ENCODE assay signal across 9 mouse cellular contexts in the genomic region with DNA sequence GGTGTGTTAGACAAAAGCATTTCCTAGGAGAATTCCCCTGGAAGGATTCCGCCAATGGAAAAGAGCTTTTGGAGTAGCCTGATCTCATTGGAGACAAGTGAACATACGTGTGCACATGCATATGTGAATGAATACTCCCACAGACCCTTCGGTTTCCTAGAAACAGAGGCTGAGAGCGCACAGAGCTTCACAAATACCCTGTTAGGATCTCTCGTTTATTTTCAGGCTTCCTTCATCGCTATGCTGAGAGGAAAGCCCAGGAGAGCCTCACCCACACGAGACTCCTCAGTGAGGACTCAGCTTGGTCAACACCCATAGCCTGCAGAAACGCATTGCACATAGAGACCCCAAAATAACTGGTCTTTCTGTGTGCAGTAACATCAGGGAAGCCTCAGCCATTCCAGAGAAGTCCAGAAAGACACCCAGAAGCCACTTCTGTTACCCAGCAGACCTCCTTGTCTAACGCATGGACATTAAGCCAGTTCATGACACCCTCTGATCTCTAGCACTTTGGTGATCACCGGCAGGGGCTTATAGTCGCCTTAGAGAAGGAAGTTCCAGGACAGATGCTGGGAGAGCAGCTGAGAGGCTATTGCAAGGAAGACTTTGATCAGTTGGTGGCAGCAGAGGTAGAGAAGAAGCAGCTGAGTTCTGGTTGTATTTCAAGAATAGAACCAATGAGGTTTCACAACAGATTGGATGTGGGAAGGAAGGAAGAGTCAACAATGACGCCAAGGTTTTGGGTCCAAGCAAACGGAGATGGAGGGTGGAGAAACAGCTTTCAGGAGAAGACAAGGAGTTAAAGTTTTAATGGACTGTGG. TPM values are rescaled to one million over a fixed set of nuclear protein-coding genes. Genes with fewer than 3 reads are reported as not detected.
DNase-seq lines count a peak whose midpoint lies in the region; ATAC-seq and TF ChIP-seq lines count a peak whose summit lies in the region.
"Had no signal": no experiment of that assay in that cellular context is flagged by ENCODE, and none has a peak within 500 bp of the region (broad histone marks: within the 10 kb centered on the region; RNA-seq: fewer than 3 reads in every experiment).

No protein-coding gene starts in this region.

- 45% methylated on average over 13 of the region's 13 CpGs for WGBS in heart, adult 2 months
- 62% methylated on average over 13 of the region's 13 CpGs for WGBS in heart, embryonic 10.5 days
- 54% methylated on average over 13 of the region's 13 CpGs for WGBS in midbrain, embryonic 16.5 days

- DNase-seq in heart, adult 2 months = peak in 1 of 2 experiments; percentile 30
- no peak for DNase-seq in heart, embryonic 10.5 days (ENCODE audit: low spot score)
- peak; percentile 54 for DNase-seq in ZHBTc4 (ENCODE audit: low read depth, low spot score)
- peak; percentile 66 to 68 for DNase-seq in heart, postnatal 10 days
- peak; percentile 72 for DNase-seq in layer of hippocampus, adult 9-10 months (ENCODE audit: low spot score)
- DNase-seq in yolk sac, embryonic 10.5 days (ENCODE audit: low spot score) = peak; percentile 19

- no peak overlapping the region for H3K9ac ChIP-seq in heart, adult 2 months (ENCODE audit: low read depth, low read length)
- H3K9ac ChIP-seq in midbrain, embryonic 16.5 days (ENCODE audit: low read depth, low read length) = no peak overlapping the region
- H3K9ac ChIP-seq: heart, embryonic 15.5 days had no signal

- TF ChIP-seq CTCF in heart, adult 2 months (IDR thresholded peaks at IDR 0.05) = peak; percentile 69

- TF ChIP-seq POLR2A in heart, adult 2 months (IDR thresholded peaks at IDR 0.05; ENCODE audit: insufficient read depth, low read depth, low read length) = no peak

- intact Hi-C loops in heart, adult 2 months (cut with DNase I) = loop anchor here (1.0 to 5.0 kb wide), 2 partner anchors 163 to 223 kb away; no protein-coding TSS in a partner anchor
- intact Hi-C loops in heart, postnatal 10 days (cut with DNase I) = loop anchor here (1.0 to 10.0 kb wide), 2 partner anchors 224 to 520 kb away; no protein-coding TSS in a partner anchor

- no peaks in the 10 kb centered on the region; the same call in 1 of the 2 replicates for H3K4me1 ChIP-seq in heart, adult 2 months (ENCODE audit: control insufficient read depth, insufficient read depth, low read length)
- peaks cover 15% of the 10 kb centered on the region; the same call in 1 of the 2 replicates for H3K4me1 ChIP-seq in heart, embryonic 10.5 days
- H3K4me1 ChIP-seq in midbrain, embryonic 16.5 days (ENCODE audit: control insufficient read depth, insufficient read depth, low read length) = peaks cover 19% of the 10 kb centered on the region

- H3K4me3 ChIP-seq in heart, adult 2 months = no peak overlapping the region
- no peak overlapping the region for H3K4me3 ChIP-seq in heart, embryonic 10.5 days
- H3K4me3 ChIP-seq in midbrain, embryonic 16.5 days (ENCODE audit: low read depth, low read length) = no peak overlapping the region
- H3K4me3 ChIP-seq: heart, embryonic 15.5 days had no signal

- 0 out of 2 replicates have a peak overlapping the region, but pooled peaks have one; percentile 14 for H3K4me2 ChIP-seq in midbrain, embryonic 16.5 days (ENCODE audit: low read length)
- H3K4me2 ChIP-seq: heart, embryonic 15.5 days had no signal

- H3K79me2 ChIP-seq in heart, adult 2 months (replicated peaks; ENCODE audit: control insufficient read depth, insufficient read depth, low read length) = no peaks in the 10 kb centered on the region

- H3K36me3 ChIP-seq in heart, adult 2 months (ENCODE audit: control insufficient read depth, insufficient read depth, low read length) = no peaks in the 10 kb centered on the region
- H3K36me3 ChIP-seq in heart, embryonic 10.5 days = no peaks in the 10 kb centered on the region
- no peaks in the 10 kb centered on the region for H3K36me3 ChIP-seq in midbrain, embryonic 16.5 days (ENCODE audit: control insufficient read depth, insufficient read depth, low read length)
- H3K36me3 ChIP-seq: heart, embryonic 15.5 days had no signal

- peak; percentile 46 for ATAC-seq in midbrain, embryonic 16.5 days
- ATAC-seq in megakaryocyte-erythroid progenitor cell, adult 5-6 weeks (replicated peaks; ENCODE audit: low FRiP score, low TSS enrichment, poor library complexity, severe bottlenecking) = no peak

- TF ChIP-seq EP300 in heart, adult 2 months (IDR thresholded peaks at IDR 0.05; ENCODE audit: insufficient read depth, low read depth, low read length) = 0 out of 2 replicates have a peak, but pooled peaks have one; percentile 28

- no peaks in the 10 kb centered on the region for H3K9me3 ChIP-seq in heart, embryonic 10.5 days
- no peaks in the 10 kb centered on the region for H3K9me3 ChIP-seq in midbrain, embryonic 16.5 days (replicated peaks; ENCODE audit: control insufficient read depth, low read length, poor library complexity, severe bottlenecking)
- H3K9me3 ChIP-seq: heart, embryonic 15.5 days had no signal

- H3K27ac ChIP-seq in heart, adult 2 months = peak overlapping the region; percentile 47
- no peak overlapping the region for H3K27ac ChIP-seq in heart, embryonic 10.5 days
- H3K27ac ChIP-seq in midbrain, embryonic 16.5 days (ENCODE audit: low read length) = peak overlapping the region; percentile 72
- H3K27ac ChIP-seq: heart, embryonic 15.5 days had no signal

- no peaks in the 10 kb centered on the region for H3K27me3 ChIP-seq in heart, adult 2 months (ENCODE audit: control insufficient read depth, insufficient read depth, low read length)
- H3K27me3 ChIP-seq in heart, embryonic 10.5 days (ENCODE audit: insufficient read depth, poor library complexity, severe bottlenecking) = no peaks in the 10 kb centered on the region
- no peaks in the 10 kb centered on the region for H3K27me3 ChIP-seq in midbrain, embryonic 16.5 days (ENCODE audit: control insufficient read depth, insufficient read depth, low read depth, low read length)
- H3K27me3 ChIP-seq: heart, embryonic 15.5 days had no signal

RNA-seq across cellular contexts. Expression of a gene that starts 58.4 kb away (rescaled TPM):
- total RNA-seq in heart, adult 2 months (2021) = under 1 TPM in 1 of 2 experiments, not detected in 1; 0.07 TPM
- polyA plus RNA-seq in heart, adult 2 months (2012; rRNA removed) = 0.02 and 0.09 TPM in 2 replicates
- 0.40 and 0.67 TPM in 2 replicates for polyA plus RNA-seq in heart, embryonic 10.5 days (2016; fragmentation: Nextera tagmentation; extraction: Ambion mirVana)
- total RNA-seq in heart, postnatal 10 days (2021) = under 1 TPM; 0.07 to 0.14 TPM
- 5.1 and 5.8 TPM in 2 replicates for polyA plus RNA-seq in midbrain, embryonic 16.5 days (2015; fragmentation: Nextera tagmentation; extraction: Ambion mirVana)
- not detected in 2 replicates for total RNA-seq in megakaryocyte-erythroid progenitor cell, adult 5-6 weeks (2014; fragmentation: Nextera tagmentation)
- not detected in 2 replicates for total RNA-seq in megakaryocyte-erythroid progenitor cell, adult 5-6 weeks (2017)
